Mouse (Mus musculus): Measurements from ENCODE around the gene Bud13. TPM values are rescaled to one million over a fixed set of nuclear protein-coding genes. Genes with fewer than 3 reads are reported as not detected.

The Bud13 gene
- polyA plus RNA-seq, 1 experiment from 2014 or later = 37.4 TPM

GRCm38 (mm10) chr9:46259111-46259510 lies 23.7 kb upstream of the Bud13 start:
- no peak overlapping the region for H3K4me3 ChIP-seq
- H3K36me3 ChIP-seq = no peaks in the 10 kb centered on the region
- no peak overlapping the region for H3K27ac ChIP-seq
- DNase-seq (ENCODE audit: low spot score) = no peak
- H3K9me3 ChIP-seq (replicated peaks) = no peaks in the 10 kb centered on the region
- peaks cover 4% of the 10 kb centered on the region; the same call in 1 of the 2 replicates for H3K4me1 ChIP-seq
- WGBS = 89% methylated on average over 6 of the region's 6 CpGs
- H3K27me3 ChIP-seq (ENCODE audit: low read depth, poor library complexity, severe bottlenecking) = no peaks in the 10 kb centered on the region

GRCm38 (mm10) chr9:46261131-46261530 lies 21.7 kb upstream of the Bud13 start:
- Histone ChIP-seq H3K27ac (no peak overlapping the region), H3K4me1 (peaks cover 4% of the 10 kb centered on the region; the same call in 1 of the 2 replicates), H3K9me3 (replicated peaks) (no peaks in the 10 kb centered on the region), H3K4me3 (no peak overlapping the region), H3K36me3 (no peaks in the 10 kb centered on the region), H3K27me3 (ENCODE audit: low read depth, poor library complexity, severe bottlenecking) (no peaks in the 10 kb centered on the region)
- no peak for DNase-seq (ENCODE audit: low spot score)
- WGBS = 88% methylated on average over 7 of the region's 7 CpGs

- H3K4me1 ChIP-seq = peaks cover 18% of the 10 kb centered on the region
- 61% methylated on average over 7 of the region's 7 CpGs for WGBS
- H3K9me3 ChIP-seq (replicated peaks) = no peaks in the 10 kb centered on the region
- H3K4me3 ChIP-seq = no peak within 1 kb of the TSS
- no peak within 1 kb of the TSS for H3K27ac ChIP-seq
- no peaks in the 10 kb centered on the region for H3K36me3 ChIP-seq
- H3K27me3 ChIP-seq (ENCODE audit: low read depth, poor library complexity, severe bottlenecking) = peaks cover 40% of the 10 kb centered on the region
- no peak for DNase-seq (ENCODE audit: low spot score)
Measured at GRCm38 (mm10) chr9:46268343-46268873, 14.4 kb upstream of the Bud13 start, which contains the start of gene Apoa5. Gene Apoa5 (plus strand): TSS chr9:46268633.

- no peak for DNase-seq (ENCODE audit: low spot score)
- H3K27ac ChIP-seq = no peak overlapping the region
- H3K4me1 ChIP-seq = peaks cover 26% of the 10 kb centered on the region
- H3K4me3 ChIP-seq = no peak overlapping the region
- no peaks in the 10 kb centered on the region for H3K9me3 ChIP-seq (replicated peaks)
- no peaks in the 10 kb centered on the region for H3K36me3 ChIP-seq
- H3K27me3 ChIP-seq (ENCODE audit: low read depth, poor library complexity, severe bottlenecking) = peaks cover 40% of the 10 kb centered on the region
- 90% methylated on average over 5 of the region's 5 CpGs for WGBS
Measured at GRCm38 (mm10) chr9:46269125-46269524, 13.7 kb upstream of the Bud13 start.

- WGBS = 96% methylated on average over 4 of the region's 4 CpGs
- peaks cover 16% of the 10 kb centered on the region for H3K36me3 ChIP-seq
Measured at GRCm38 (mm10) chr9:46270782-46271181, 12.0 kb upstream of the Bud13 start.

GRCm38 (mm10) chr9:46272070-46272469 lies 10.7 kb upstream of the Bud13 start:
- H3K27ac ChIP-seq = no peak overlapping the region
- H3K27me3 ChIP-seq (ENCODE audit: low read depth, poor library complexity, severe bottlenecking) = peaks cover 40% of the 10 kb centered on the region
- no peaks in the 10 kb centered on the region for H3K9me3 ChIP-seq (replicated peaks)
- no peak for DNase-seq (ENCODE audit: low spot score)
- no peak overlapping the region for H3K4me3 ChIP-seq
- peaks cover 28% of the 10 kb centered on the region for H3K4me1 ChIP-seq
- peaks cover 29% of the 10 kb centered on the region for H3K36me3 ChIP-seq
- WGBS = 87% methylated on average over 9 of the region's 9 CpGs

More at GRCm38 (mm10) chr9:46270782-46271181, 12.0 kb upstream of the Bud13 start:
- peaks cover 28% of the 10 kb centered on the region for H3K4me1 ChIP-seq
- H3K4me3 ChIP-seq = no peak overlapping the region
- DNase-seq (ENCODE audit: low spot score) = no peak
- H3K27ac ChIP-seq = no peak overlapping the region
- no peaks in the 10 kb centered on the region for H3K9me3 ChIP-seq (replicated peaks)
- H3K27me3 ChIP-seq (ENCODE audit: low read depth, poor library complexity, severe bottlenecking) = peaks cover 40% of the 10 kb centered on the region

- DNase-seq (ENCODE audit: low spot score) = peak; percentile 93
- no peaks in the 10 kb centered on the region for H3K9me3 ChIP-seq (replicated peaks)
- H3K36me3 ChIP-seq = peaks cover 37% of the 10 kb centered on the region
- H3K27ac ChIP-seq = peak within 1 kb of the TSS; percentile 80
- peak within 1 kb of the TSS; percentile 81 for H3K4me3 ChIP-seq
- peaks cover 28% of the 10 kb centered on the region for H3K4me1 ChIP-seq
- H3K27me3 ChIP-seq (ENCODE audit: low read depth, poor library complexity, severe bottlenecking) = peaks cover 39% of the 10 kb centered on the region
- WGBS = 7% methylated on average over 45 of the region's 45 CpGs
Measured at GRCm38 (mm10) chr9:46272677-46273454, 9.9 kb upstream of the Bud13 start, which contains the start of gene Zpr1. Gene Zpr1 (plus strand): TSS chr9:46273064.

- H3K36me3 ChIP-seq = peaks cover 53% of the 10 kb centered on the region
- peaks cover 22% of the 10 kb centered on the region for H3K27me3 ChIP-seq (ENCODE audit: low read depth, poor library complexity, severe bottlenecking)
- no peak for DNase-seq (ENCODE audit: low spot score)
- H3K9me3 ChIP-seq (replicated peaks) = no peaks in the 10 kb centered on the region
- no peak overlapping the region; the same call in 1 of the 2 replicates for H3K4me3 ChIP-seq
- WGBS = 90% methylated on average over 9 of the region's 9 CpGs
- H3K4me1 ChIP-seq = peaks cover 24% of the 10 kb centered on the region
- no peak overlapping the region for H3K27ac ChIP-seq
Measured at GRCm38 (mm10) chr9:46274494-46274893, 8.3 kb upstream of the Bud13 start.

GRCm38 (mm10) chr9:46298381-46298780 lies 15.6 kb downstream of the Bud13 start:
- 86% methylated on average over 4 of the region's 4 CpGs for WGBS
- Histone ChIP-seq H3K27ac (no peak overlapping the region), H3K9me3 (replicated peaks) (no peaks in the 10 kb centered on the region), H3K36me3 (peaks cover 65% of the 10 kb centered on the region), H3K27me3 (ENCODE audit: low read depth, poor library complexity, severe bottlenecking) (no peaks in the 10 kb centered on the region), H3K4me3 (no peak overlapping the region), H3K4me1 (no peaks in the 10 kb centered on the region)
- DNase-seq (ENCODE audit: low spot score) = no peak

GRCm38 (mm10) chr9:46302142-46302541 lies 19.3 kb downstream of the Bud13 start:
- Histone ChIP-seq H3K4me1 (no peaks in the 10 kb centered on the region), H3K27me3 (ENCODE audit: low read depth, poor library complexity, severe bottlenecking) (no peaks in the 10 kb centered on the region), H3K4me3 (no peak overlapping the region), H3K9me3 (replicated peaks) (no peaks in the 10 kb centered on the region), H3K36me3 (peaks cover 29% of the 10 kb centered on the region), H3K27ac (no peak overlapping the region)
- 17% methylated on average over 2 of the region's 2 CpGs for WGBS
- DNase-seq (ENCODE audit: low spot score) = peak; percentile 63

GRCm38 (mm10) chr9:46309121-46309520 lies 26.3 kb downstream of the Bud13 start:
- Histone ChIP-seq H3K4me3 (no peak overlapping the region), H3K9me3 (replicated peaks) (no peaks in the 10 kb centered on the region), H3K36me3 (no peaks in the 10 kb centered on the region), H3K27me3 (ENCODE audit: low read depth, poor library complexity, severe bottlenecking) (peaks cover 23% of the 10 kb centered on the region; the same call in 1 of the 2 replicates), H3K27ac (peak overlapping the region; percentile 2; the same call in 1 of the 2 replicates), H3K4me1 (peaks cover 24% of the 10 kb centered on the region)
- WGBS = 10% methylated on average over 7 of the region's 7 CpGs
- DNase-seq (ENCODE audit: low spot score) = peak; percentile 47

GRCm38 (mm10) chr9:46314507-46314906 lies 31.7 kb downstream of the Bud13 start:
- no peak overlapping the region for H3K27ac ChIP-seq
- WGBS = 9% methylated on average over 4 of the region's 4 CpGs
- peak; percentile 81 for DNase-seq (ENCODE audit: low spot score)
- no peaks in the 10 kb centered on the region for H3K36me3 ChIP-seq
- peaks cover 39% of the 10 kb centered on the region for H3K4me1 ChIP-seq
- H3K4me3 ChIP-seq = no peak overlapping the region
- H3K9me3 ChIP-seq (replicated peaks) = no peaks in the 10 kb centered on the region
- H3K27me3 ChIP-seq (ENCODE audit: low read depth, poor library complexity, severe bottlenecking) = 0 out of 2 replicates have a peak, but pooled peaks cover 13% of the 10 kb centered on the region

GRCm38 (mm10) chr9:46314921-46315320 lies 32.1 kb downstream of the Bud13 start:
- Histone ChIP-seq H3K4me3 (no peak overlapping the region), H3K27me3 (ENCODE audit: low read depth, poor library complexity, severe bottlenecking) (0 out of 2 replicates have a peak, but pooled peaks cover 9% of the 10 kb centered on the region), H3K9me3 (replicated peaks) (no peaks in the 10 kb centered on the region), H3K27ac (no peak overlapping the region), H3K36me3 (no peaks in the 10 kb centered on the region), H3K4me1 (peaks cover 39% of the 10 kb centered on the region)
- no peak for DNase-seq (ENCODE audit: low spot score)
- WGBS = 47% methylated on average over 2 of the region's 2 CpGs
